Mouse (Mus musculus) v-Abl transformed pro-B cells (cell line): ENCODE measurements around the gene Tigar.

Experiments used
- in situ Hi-C, 2 experiments: fragments of 400-800 bp; cut with MboI; formaldehyde crosslinking; loops; one replicate each; pipeline ENCODE4 v1.15.1; 2025; ENCODE audit not compliant: unreplicated experiment in 2 of 2

Tigar gene

DNA sequence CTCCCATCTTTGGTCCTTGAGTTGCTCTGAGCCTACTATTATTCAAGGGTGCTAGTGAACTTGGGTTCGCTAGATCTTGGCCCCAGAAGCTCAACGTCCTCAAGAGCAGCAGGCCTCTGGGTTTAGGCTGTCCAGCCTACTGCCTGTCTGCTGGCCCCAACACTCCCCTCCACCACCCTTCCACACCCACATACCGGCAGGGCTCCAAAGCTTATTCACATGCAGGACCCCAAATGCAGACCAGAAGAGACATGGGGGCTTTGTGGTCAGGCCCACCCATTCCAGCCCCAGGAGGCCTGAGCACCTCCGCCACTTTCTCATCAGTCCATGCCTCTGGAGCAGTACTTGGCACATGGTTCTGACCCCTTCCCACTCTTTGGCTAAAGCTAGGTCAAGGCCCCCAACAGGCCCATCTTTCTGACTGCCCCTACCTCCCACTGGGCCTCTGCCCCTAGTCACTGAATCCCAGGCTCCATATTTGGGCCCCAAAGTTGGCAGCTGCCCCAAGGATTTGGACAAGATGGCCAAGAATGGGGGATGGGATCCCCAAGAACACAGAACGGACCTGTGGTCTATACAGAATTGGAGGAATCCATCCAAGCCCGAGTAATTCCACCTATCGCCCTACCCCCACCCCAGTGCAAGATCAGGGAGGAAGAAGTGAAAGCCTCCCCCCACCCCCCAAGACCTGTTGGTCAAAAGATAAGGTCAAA, 34.4 kb upstream of the Tigar start:
- in situ Hi-C loops = loop anchor here (10.0 to 25.0 kb wide), 3 partner anchors 179 to 1219 kb away; partner anchors contain the start of genes Foxm1 (in 1 of the 2), Rhno1 (in 1 of the 2) and Tulp3 (in 1 of the 2)

DNA sequence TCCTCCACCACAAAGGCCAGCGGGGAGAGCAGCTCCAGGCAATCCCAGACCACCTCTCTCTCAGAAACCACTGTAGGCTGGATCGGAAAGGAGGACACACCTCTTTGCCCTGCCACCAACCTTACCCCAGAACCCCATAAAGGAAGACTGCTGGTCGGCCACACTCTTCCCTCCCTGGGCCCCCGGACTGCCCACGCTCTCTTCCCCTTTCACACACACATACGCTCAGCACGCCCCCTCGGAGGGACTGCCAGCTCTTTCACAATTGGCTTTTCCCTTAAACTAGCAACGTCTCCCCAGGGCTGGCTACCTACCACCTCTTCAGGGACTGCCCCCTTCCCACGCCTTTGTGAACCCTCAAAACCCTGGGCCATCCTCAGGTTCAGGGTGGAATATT, 33.8 kb upstream of the Tigar start:
- in situ Hi-C loops = loop anchor here (10.0 to 25.0 kb wide), 3 partner anchors 178 to 1219 kb away; partner anchors contain the start of genes Foxm1 (in 1 of the 2), Rhno1 (in 1 of the 2) and Tulp3 (in 1 of the 2)

DNA sequence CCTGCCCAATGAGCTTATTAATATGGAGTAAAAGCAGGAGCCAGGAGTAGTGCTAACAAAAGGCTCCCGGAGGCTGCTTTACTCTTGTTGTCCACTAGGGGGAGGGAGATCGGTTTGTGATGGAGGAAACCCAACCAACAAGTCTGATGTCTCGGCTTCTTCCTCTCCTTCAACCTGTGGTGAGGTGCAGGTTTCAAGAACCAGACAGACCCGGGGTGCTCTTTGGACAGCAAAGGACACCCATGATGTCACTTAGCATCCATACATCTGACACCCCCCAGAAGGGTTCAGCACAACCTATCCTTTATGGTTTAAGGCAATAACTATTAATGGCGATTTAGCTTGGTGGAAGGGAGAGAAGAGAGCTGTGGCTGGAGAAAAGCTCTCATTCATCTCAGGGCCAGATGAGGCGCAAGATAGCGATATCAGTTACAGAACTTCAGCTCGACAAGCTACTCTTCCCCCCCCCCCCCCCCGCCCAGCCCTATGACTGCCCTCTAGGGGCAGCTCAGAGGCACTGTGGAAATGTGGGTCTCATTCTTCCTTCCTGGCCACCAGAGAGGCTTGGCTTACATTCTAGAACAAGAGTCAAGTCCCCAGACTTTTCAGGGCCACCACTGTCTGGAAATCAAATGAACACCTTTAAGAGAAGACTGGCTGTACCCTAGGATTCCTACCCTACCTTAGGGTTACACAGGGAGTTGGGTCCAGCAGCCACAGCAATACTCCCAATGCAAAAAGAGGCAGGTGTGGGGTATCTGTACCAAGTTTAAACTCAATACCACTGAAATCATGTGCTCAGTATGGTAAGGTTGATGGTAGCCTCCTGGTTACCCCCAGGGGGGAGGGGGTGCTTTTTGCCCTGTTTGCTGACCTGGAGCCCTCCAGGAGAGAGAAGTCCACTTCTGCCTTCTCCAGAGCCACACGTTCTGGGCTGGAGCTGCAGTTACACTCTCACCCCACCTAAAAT, 33.1 kb upstream of the Tigar start:
- in situ Hi-C loops = loop anchor here (10.0 to 25.0 kb wide), 3 partner anchors 178 to 1220 kb away; partner anchors contain the start of genes Foxm1 (in 1 of the 2), Rhno1 (in 1 of the 2) and Tulp3 (in 1 of the 2)

DNA sequence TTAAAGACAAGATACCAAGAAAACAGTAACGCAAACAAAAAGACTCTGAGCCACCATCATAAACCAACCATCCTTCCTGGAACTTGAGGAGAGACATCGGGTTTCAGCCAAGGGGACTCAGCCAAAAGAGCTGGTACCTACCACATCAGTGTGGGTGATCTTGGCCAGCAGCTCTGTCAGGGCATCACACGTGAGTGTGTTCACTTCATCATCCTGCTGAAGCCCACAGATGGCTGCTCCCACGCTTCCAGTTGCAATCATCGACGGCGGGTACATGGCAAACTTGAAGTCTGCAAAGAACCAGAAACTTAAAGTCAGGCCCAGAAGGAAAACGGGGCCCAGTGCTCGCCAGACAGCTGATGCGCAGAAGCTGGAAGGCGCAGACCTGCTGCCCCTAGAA, 29.6 kb upstream of the Tigar start:
- in situ Hi-C loops = loop anchor here in 1 of 2 experiments (25.0 kb wide), 1 partner anchor 1223 kb away; the partner anchor contains the start of genes Foxm1, Rhno1 and Tulp3

DNA sequence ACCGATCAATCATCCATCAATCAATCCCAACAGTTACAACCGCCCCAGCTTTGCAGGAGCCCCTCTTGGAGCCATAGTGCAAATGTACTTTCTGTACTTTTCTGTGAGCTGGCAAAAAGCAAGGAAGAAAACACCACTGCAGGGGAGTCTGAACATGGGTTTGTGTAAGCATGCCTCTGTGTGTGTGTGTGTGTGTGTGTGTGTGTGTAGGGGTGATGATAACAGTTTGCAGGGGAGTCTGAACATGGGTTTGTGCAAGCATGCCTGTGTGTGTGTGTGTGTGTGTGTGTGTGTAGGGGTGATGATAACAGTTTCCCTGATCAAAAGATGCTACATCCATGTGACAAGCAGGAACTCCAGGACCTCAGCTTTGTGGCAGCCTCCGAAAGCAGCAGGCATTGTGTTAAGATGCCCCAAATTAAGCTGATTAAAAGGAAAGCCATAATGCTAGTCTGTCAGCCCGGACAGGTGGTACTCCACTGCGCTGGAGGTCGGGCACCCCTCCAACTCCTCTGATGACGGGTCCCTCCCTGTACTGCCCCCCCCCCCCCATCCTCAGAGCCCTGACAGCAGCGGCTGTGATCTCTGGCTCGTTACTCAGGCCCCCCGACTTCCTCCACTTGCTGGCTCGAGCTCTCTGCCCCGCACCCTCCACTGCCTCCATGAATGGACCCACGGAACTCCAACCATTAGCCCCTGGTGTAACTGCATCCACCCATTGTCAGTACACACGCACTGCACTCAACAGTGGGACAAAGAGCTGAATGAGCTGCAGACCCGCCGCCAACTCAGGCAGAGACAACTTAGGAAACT, 24.3 kb upstream of the Tigar start:
- in situ Hi-C loops = loop anchor here in 1 of 2 experiments (25.0 kb wide), 1 partner anchor 1229 kb away; the partner anchor contains the start of genes Foxm1, Rhno1 and Tulp3

DNA sequence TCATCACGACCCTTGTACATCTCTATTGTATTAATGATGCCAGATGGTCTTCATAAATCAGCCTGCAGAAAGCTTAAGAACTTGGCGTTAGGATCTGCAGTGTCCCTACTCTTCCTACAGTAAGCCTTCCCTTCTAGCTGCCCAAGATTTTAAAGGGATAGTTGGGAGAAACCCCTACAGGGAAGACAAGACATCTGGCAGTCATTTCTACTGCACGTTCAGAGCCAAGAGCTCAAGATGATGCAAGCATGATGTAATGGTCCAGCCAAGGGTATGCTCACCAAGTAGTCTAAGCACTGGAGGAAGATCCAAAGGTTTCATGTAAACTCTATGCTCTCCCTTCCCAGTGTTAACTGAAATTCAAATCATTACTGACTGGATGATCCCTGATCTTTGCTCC, 23.4 kb upstream of the Tigar start:
- in situ Hi-C loops = loop anchor here in 1 of 2 experiments (25.0 kb wide), 1 partner anchor 1230 kb away; the partner anchor contains the start of genes Foxm1, Rhno1 and Tulp3

DNA sequence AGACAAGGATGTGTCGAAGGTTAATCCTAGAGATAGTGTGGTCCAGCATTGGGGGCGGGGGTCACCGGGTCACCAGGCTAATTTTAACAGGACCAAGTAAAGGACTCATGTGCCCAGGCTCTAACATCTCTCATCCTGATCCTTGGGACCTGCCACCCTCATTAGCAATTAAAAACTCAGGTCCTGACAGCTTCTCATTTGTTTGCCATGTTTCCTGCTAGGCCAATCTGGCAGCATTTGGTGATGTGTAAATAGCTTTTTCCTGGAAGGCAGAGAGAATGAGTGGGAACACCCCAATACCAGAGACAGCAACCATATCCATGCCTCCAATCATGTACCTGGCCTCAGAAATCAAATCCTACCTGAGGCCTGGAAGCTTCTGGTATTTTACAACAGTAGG, 22.6 kb upstream of the Tigar start:
- in situ Hi-C loops = loop anchor here in 1 of 2 experiments (25.0 kb wide), 1 partner anchor 1230 kb away; the partner anchor contains the start of genes Foxm1, Rhno1 and Tulp3

DNA sequence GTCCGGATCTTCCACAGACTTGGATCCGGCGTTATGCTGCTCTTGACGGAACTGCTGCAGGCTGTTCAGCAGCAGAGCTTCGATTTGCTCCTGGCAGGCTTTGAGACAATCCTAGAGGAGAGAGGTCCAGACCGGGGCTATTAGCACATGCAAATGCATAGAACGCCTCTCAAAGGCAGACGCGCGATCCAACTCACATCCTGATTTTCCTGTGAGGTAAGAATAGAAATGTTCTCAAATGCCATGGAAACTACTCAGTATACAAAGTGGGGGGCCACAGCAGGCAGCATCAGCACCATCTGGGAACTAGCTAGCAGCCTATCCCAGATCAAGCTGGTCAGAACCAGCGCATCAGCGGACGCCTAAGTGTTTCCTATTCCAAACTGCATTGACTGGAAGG, 21.0 kb upstream of the Tigar start:
- in situ Hi-C loops = loop anchor here in 1 of 2 experiments (25.0 kb wide), 1 partner anchor 1232 kb away; the partner anchor contains the start of genes Foxm1, Rhno1 and Tulp3

DNA sequence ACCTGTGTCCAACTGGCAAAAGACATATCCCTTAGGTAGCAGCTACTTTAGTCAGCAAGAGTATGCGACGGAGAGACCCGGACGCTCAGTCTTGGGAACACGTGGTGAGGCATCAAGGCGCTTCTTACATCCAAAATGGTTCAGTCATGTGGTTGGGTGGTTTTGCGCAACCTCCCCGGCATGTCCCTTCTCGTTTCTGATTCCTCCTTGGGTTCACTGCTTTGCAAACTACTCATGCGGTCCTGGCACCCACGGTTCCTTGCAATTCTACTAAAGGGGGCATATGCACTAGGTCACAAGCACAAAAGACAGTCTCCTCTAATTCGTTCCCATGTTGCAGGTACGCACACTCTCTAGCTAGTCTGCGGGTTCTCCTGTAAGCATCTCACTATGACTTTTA, 20.3 kb upstream of the Tigar start:
- in situ Hi-C loops = loop anchor here in 1 of 2 experiments (10.0 to 25.0 kb wide), 2 partner anchors 325 to 1233 kb away; partner anchors contain the start of genes Foxm1, Rhno1 and Tulp3

DNA sequence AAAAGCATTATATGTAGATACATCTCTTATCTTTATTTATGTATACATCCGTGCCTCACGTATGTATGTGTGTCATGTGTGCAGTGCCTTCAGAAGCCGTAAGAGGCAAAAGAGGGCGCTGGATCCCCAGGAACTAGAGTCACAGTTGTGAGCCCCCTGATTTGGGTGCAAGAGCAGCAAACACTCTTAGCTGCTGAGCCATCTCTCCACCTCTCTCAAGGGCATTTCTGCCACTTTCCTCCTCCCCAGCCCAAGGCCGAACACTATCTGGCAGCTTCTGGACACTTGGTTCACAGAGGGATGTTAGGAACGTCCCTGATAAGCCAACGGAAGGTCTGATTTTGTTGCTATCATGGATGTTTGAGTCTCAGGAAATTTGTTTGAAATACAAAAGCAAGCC, 14.1 kb upstream of the Tigar start:
- in situ Hi-C loops = loop anchor here (10.0 to 25.0 kb wide), 2 partner anchors 311 to 319 kb away; no protein-coding TSS in a partner anchor

DNA sequence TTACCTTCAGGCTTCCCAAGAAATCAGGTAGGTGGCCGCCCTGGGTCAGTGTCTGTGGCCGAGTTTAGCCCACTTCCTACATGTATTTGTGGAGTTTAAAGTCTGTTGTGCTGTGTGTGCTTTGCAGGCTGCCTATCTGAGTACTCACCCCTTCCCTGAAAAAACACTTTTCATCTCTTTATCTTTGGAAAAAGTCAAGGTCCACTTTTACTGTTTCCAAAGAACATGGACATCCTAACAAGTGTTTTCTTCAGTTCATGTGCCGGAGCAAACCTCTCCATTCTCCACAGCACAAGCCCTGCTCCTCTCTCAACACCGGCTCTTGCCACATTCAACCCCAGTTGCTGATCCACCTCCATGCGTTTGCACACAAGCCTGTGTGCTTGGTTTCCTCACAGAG, 13.6 kb upstream of the Tigar start:
- in situ Hi-C loops = loop anchor here (10.0 to 25.0 kb wide), 2 partner anchors 311 to 318 kb away; no protein-coding TSS in a partner anchor

DNA sequence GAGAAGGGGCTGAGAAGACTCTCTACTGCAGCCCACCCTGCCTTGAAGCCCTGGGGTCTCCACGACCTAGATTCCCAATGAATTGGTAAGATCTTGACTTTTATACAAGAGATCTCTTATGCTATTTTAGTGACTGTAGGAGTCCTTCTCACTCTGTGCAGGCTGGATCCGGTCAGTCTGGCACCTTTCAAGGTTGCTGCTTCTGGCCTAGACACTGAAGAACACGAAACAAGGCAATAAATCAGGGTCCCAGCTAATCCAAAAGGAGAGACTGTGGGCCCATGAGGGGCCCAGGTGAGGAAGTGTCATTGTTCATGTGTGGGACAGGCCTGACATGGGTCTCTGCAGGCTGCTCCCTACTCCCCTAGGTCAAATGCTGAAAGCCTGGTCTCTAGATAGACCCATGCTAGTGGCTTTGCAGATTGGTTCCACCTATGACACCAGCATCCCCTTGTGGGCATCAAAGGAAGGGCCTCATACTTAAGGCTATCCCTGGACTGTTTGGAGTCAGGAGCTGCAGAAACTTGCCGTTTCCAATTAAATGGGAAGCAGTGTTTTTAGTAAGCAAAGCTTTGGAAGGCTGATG, 13.0 kb upstream of the Tigar start:
- in situ Hi-C loops = loop anchor here (10.0 to 25.0 kb wide), 2 partner anchors 310 to 318 kb away; no protein-coding TSS in a partner anchor

DNA sequence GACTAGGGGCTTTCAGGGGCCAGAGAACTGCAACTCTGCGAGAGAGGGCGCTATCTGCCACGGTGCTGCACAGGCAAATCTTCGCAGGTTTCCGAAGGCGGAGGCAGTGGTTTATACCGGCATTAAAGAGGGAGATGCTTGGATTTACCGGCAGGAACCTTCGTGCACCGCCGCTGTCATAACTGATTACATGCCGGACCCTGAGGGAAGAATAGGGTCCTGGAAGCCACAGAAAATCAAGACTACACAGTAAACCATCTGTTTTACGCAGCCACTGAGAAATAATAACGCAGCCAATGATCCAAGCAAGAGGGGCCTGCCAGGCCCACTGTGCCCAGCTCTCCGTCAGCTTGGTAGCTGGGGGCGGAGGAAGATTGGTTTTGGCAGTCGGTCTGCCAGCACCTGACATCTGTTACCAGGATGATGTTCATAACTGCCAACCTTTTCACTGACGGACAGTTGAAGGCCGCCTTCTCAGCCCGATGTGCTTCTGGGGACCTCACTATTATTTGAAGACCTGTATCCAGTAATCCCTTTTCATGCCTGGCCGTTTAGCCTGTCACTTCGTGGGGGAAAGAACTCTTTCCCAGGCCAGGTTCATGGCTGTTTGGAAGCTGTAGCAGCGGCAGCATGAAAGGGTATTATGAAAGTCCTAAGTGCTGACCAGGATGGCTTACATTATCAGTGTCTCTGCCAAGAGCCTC, 5.5 kb upstream of the Tigar start:
- in situ Hi-C loops = loop anchor here in 1 of 2 experiments (25.0 kb wide), 1 partner anchor 303 kb away; no protein-coding TSS in a partner anchor

DNA sequence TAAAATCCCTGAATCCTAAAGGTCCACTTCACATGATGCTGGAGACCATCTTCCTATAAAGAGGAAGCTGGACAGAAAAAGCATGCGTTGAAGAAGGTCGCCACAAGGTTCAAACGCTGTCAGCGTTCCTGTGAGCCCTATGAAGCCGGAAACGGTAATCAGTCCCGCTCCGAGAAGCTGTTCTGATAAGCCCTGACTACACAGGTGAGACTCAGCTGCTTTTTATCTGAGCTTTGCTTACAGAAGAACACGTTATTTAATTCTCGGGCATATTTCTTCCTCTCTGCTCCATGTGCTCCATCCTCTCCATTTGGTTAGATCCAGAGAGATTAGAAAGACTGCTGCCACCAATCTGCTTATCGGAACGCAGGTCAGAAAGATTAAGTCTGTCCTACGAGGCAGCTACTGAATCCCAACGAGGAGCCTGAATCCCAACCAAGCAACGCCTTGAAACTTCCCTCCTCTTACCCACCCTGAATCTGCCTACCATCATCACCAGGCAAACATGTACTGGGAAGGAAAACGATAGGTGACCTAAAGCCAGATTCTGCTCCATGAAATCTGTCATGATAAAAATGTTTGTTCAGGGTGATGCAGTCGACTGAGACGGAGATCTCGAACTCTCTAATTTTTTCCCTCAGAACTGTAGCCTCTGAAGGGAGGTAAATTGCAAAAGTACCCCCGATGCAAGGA, 843 bp downstream of the Tigar start:
- in situ Hi-C loops = loop anchor here (10.0 to 25.0 kb wide), 2 partner anchors 154 to 296 kb away; no protein-coding TSS in a partner anchor

DNA sequence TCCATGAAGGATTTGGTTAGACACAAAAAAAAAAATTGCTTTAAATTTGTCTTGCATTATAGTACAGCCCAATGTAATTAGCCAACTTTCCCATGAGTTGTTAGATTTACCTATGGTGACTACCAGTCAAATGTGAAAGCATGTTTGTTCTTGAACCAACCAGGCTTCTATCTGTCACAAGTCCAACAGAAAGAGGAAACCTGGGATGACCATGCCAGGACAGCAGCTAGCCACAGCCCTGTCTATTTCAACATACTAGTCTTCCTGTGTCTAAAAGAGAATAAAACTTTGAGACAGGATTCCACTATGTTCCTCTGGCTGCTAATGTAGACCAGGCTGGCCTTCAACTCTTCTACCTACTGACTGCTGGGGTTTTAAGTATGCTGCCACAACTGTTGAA, 1.9 kb downstream of the Tigar start:
- in situ Hi-C loops = loop anchor here (10.0 to 25.0 kb wide), 2 partner anchors 153 to 295 kb away; no protein-coding TSS in a partner anchor

DNA sequence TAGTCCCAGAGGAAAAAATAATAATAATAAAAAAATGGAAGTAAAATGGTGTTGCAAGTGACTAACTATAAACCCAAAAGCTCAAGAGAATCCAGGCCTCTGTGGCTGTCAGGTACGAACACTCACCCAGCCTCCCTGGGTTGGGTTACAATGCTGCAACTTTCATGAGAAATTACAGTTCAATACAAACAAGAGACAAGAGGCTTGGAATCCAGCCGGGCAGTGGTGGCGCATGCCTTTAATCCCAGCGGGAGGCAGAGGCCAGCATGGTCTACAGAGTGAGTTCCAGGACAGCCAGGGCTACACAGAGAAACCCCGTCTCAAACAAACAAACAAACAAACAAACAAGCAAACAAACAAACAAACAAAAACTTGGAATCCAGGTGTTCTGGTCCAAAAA, 2.6 kb downstream of the Tigar start:
- in situ Hi-C loops = loop anchor here (10.0 to 25.0 kb wide), 2 partner anchors 152 to 294 kb away; no protein-coding TSS in a partner anchor

DNA sequence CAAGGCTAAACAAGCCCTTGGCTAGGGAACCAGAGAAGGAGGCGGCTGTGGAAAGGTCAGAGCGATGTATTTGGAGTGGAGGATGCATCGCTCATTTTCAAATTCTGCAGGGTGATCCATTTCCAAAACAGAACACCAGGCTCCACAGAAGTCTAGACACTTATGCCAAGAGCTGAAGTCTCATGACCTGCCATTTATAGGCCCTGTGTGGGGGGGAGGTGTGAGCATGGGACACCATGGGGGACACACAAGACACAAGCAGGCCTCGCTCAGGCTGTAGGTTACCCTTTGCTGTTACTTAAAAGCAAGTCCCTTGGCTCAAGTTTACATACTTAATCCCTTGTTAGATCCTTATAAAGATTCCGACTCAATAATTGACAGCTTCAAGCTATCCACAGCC, 3.2 kb downstream of the Tigar start:
- in situ Hi-C loops = loop anchor here (10.0 to 25.0 kb wide), 2 partner anchors 151 to 294 kb away; no protein-coding TSS in a partner anchor
